Mouse (Mus musculus): Measurements from ENCODE around the gene Mpp1.

The Mpp1 gene

GRCm38 (mm10) chrX:75083982-75084773 is 46.6 kb downstream of the Mpp1 start:
- no peak for DNase-seq (ENCODE audit: low read depth, low spot score)

- DNase-seq (ENCODE audit: low read depth, low spot score): no peak
Measured at GRCm38 (mm10) chrX:75082351-75082750, 48.5 kb downstream of the Mpp1 start.
